Comparison of ENCODE assay signal across 9 mouse cellular contexts in the genomic region with DNA sequence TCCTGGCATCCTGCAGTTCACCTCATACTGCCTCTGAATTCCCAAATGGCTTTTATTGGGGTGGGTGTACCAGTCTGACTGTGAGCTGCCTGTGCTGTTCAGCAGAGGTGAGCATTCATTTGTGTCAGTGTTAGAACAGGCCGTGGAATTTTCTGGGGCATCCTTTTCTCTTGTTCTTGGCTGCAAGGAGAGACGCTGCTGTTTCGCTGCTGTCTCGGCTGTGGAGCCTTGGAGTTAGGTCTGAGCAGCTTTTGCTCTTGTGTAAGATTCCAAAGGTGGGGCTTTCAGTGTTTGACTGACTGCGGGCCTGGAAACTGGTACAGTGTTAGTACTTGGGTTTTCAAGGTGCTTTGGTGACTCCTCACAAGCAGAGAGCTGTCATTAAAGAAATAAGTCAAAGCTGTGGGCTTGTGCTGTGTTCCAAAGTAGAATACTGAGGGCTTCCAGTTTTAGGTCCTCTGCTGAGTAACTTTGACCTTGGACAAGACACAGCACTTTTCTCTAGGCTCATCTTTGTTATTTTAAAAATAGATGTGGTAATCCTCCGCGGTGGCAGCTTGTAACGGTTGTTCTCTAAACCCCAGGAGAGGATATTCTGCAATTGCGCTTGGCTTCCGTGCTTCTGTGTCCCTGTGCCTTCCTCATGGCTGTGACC. TPM values are rescaled to one million over a fixed set of nuclear protein-coding genes. Genes with fewer than 3 reads are reported as not detected.
DNase-seq lines count a peak whose midpoint lies in the region; ATAC-seq lines count a peak whose summit lies in the region.
"Had no signal": no experiment of that assay in that cellular context is flagged by ENCODE, and none has a peak within 500 bp of the region (broad histone marks: within the 10 kb centered on the region; RNA-seq: fewer than 3 reads in every experiment).

No protein-coding gene starts in this region.

- H3K4me3 ChIP-seq in heart, embryonic 11.5 days (ENCODE audit: low read depth, low read length) = peak overlapping the region; percentile 8; the same call in 1 of the 2 replicates
- no peak overlapping the region; the same call in 1 of the 2 replicates for H3K4me3 ChIP-seq in liver, embryonic 12.5 days
- peak overlapping the region; percentile 11; the same call in 1 of the 2 replicates for H3K4me3 ChIP-seq in stomach, embryonic 16.5 days (replicated peaks; ENCODE audit: low read length)
- H3K4me3 ChIP-seq: erythroblast, embryonic 14.5 days had no signal

- intact Hi-C loops in heart, postnatal 25 days (cut with DNase I) = loop anchor here (2.0 to 5.0 kb wide), 3 partner anchors 15 to 197 kb away; no protein-coding TSS in a partner anchor

- no peaks in the 10 kb centered on the region for H3K27me3 ChIP-seq in heart, embryonic 11.5 days (ENCODE audit: control insufficient read depth, insufficient read depth, low read length)
- no peaks in the 10 kb centered on the region for H3K27me3 ChIP-seq in liver, embryonic 12.5 days (replicated peaks)
- no peaks in the 10 kb centered on the region for H3K27me3 ChIP-seq in stomach, embryonic 16.5 days (ENCODE audit: control insufficient read depth, insufficient read depth, low read length)

- DNase-seq in heart, adult 11 months = peak; percentile 93
- no peak for DNase-seq in heart, postnatal 25 days (ENCODE audit: low spot score)
- peak; percentile 18 for DNase-seq in adrenal gland, postnatal 25 days
- DNase-seq in embryo, embryonic 9.5 days (ENCODE audit: extremely low spot score) = no peak
- DNase-seq in gastrocnemius, adult 8-10 months (ENCODE audit: low spot score in 2 of 2) = no peak

- H3K9ac ChIP-seq in heart, embryonic 11.5 days (ENCODE audit: low read depth, low read length) = peak overlapping the region; percentile 34; the same call in 1 of the 2 replicates
- no peak overlapping the region for H3K9ac ChIP-seq in liver, embryonic 12.5 days
- 0 out of 2 replicates have a peak overlapping the region, but pooled peaks have one; percentile 13 for H3K9ac ChIP-seq in stomach, embryonic 16.5 days (ENCODE audit: low read length)

- H3K9me3 ChIP-seq in heart, embryonic 11.5 days (replicated peaks; ENCODE audit: control insufficient read depth, low read length) = no peaks in the 10 kb centered on the region
- 0 out of 2 replicates have a peak, but pooled peaks cover 4% of the 10 kb centered on the region for H3K9me3 ChIP-seq in liver, embryonic 12.5 days (replicated peaks)
- H3K9me3 ChIP-seq in stomach, embryonic 16.5 days (replicated peaks; ENCODE audit: control insufficient read depth, low read length) = no peaks in the 10 kb centered on the region

- WGBS in heart, embryonic 11.5 days (ENCODE audit: insufficient replicate concordance) = 62% methylated on average over 10 of the region's 10 CpGs
- 43% methylated on average over 10 of the region's 10 CpGs for WGBS in liver, embryonic 12.5 days (ENCODE audit: insufficient replicate concordance)
- WGBS in stomach, embryonic 16.5 days = 60% methylated on average over 10 of the region's 10 CpGs

- H3K27ac ChIP-seq in heart, embryonic 11.5 days (ENCODE audit: low read depth, low read length) = peak overlapping the region; percentile 41; the same call in 1 of the 2 replicates
- peak overlapping the region; percentile 46; the same call in 1 of the 2 replicates for H3K27ac ChIP-seq in liver, embryonic 12.5 days
- H3K27ac ChIP-seq in stomach, embryonic 16.5 days (ENCODE audit: low read length) = peak overlapping the region; percentile 3; the same call in 1 of the 2 replicates

- no peak for ATAC-seq in heart, embryonic 11.5 days (replicated peaks; ENCODE audit: insufficient number of reproducible peaks, low FRiP score, low TSS enrichment)
- no peak for ATAC-seq in liver, embryonic 12.5 days
- ATAC-seq in stomach, embryonic 16.5 days (ENCODE audit: insufficient read depth, low FRiP score) = no peak

- no peaks in the 10 kb centered on the region for H3K36me3 ChIP-seq in heart, embryonic 11.5 days (ENCODE audit: control insufficient read depth, insufficient read depth, low read length)
- H3K36me3 ChIP-seq in liver, embryonic 12.5 days = peaks cover 13% of the 10 kb centered on the region
- no peaks in the 10 kb centered on the region for H3K36me3 ChIP-seq in stomach, embryonic 16.5 days (ENCODE audit: control insufficient read depth, insufficient read depth, low read length)

- peak overlapping the region; percentile 54 for H3K4me2 ChIP-seq in heart, embryonic 11.5 days
- H3K4me2 ChIP-seq in liver, embryonic 12.5 days = peak overlapping the region; percentile 99
- peak overlapping the region; percentile 84 for H3K4me2 ChIP-seq in stomach, embryonic 16.5 days (ENCODE audit: low read depth, low read length)

- H3K4me1 ChIP-seq in heart, embryonic 11.5 days (ENCODE audit: control insufficient read depth, insufficient read depth, low read length) = peaks cover 35% of the 10 kb centered on the region
- H3K4me1 ChIP-seq in liver, embryonic 12.5 days = peaks cover 74% of the 10 kb centered on the region
- H3K4me1 ChIP-seq in stomach, embryonic 16.5 days (ENCODE audit: control insufficient read depth, insufficient read depth, low read length) = peaks cover 26% of the 10 kb centered on the region

RNA-seq across cellular contexts. Expression of a gene that starts 3.7 kb away (rescaled TPM):
- total RNA-seq in heart, postnatal 25 days (2021) = 10 to 100 TPM; 57.0 to 59.8 TPM
- 46.1 and 61.9 TPM in 2 replicates for total RNA-seq in adrenal gland, postnatal 25 days (2021)
- polyA plus RNA-seq in heart, embryonic 11.5 days (2014; fragmentation: Nextera tagmentation; extraction: Ambion mirVana) = 23.1 and 23.7 TPM in 2 replicates
- 17.3 and 18.3 TPM in 2 replicates for polyA plus RNA-seq in liver, embryonic 12.5 days (2016; fragmentation: Nextera tagmentation; extraction: Ambion mirVana)
- 9.7 and 14.0 TPM in 2 replicates for polyA plus RNA-seq in stomach, embryonic 16.5 days (2015; fragmentation: Nextera tagmentation; extraction: Ambion mirVana)
- total RNA-seq in gastrocnemius, adult 8-10 months (2022) = 10 to 100 TPM; 67.2 to 71.6 (median 70.7) TPM

RNA-seq across cellular contexts. Expression of a gene that starts 17.7 kb away (rescaled TPM):
- 1 to 10 TPM; 6.3 to 7.4 TPM for total RNA-seq in heart, postnatal 25 days (2021)
- 12.9 and 15.0 TPM in 2 replicates for total RNA-seq in adrenal gland, postnatal 25 days (2021)
- 2.5 and 4.2 TPM in 2 replicates for polyA plus RNA-seq in heart, embryonic 11.5 days (2014; fragmentation: Nextera tagmentation; extraction: Ambion mirVana)
- polyA plus RNA-seq in liver, embryonic 12.5 days (2016; fragmentation: Nextera tagmentation; extraction: Ambion mirVana) = 2.8 and 3.1 TPM in 2 replicates
- polyA plus RNA-seq in stomach, embryonic 16.5 days (2015; fragmentation: Nextera tagmentation; extraction: Ambion mirVana) = 5.9 and 6.5 TPM in 2 replicates
- total RNA-seq in gastrocnemius, adult 8-10 months (2022) = 1 to 10 TPM; 7.9 to 9.0 (median 8.6) TPM

Comparison
In these comparisons a context has a peak if more than half of its experiments do, and no peak if none do; other contexts are left out.
1. DNase-seq: peak in heart, adult 11 months (single experiment) and adrenal gland, postnatal 25 days (single experiment); none in heart, postnatal 25 days (single experiment), embryo, embryonic 9.5 days (single experiment) and gastrocnemius, adult 8-10 months (0 of 2).
2. Peak in every context shown above with its lines, with median percentiles within 50 percentile points of each other: H3K27ac ChIP-seq and H3K4me2 ChIP-seq.